Mouse (Mus musculus) right cerebral cortex, postnatal 4 days (tissue): Measurements from ENCODE around the gene Eef1a2.
A peak's percentile ranks its signal among the peaks of the same experiment; 100 is the strongest.

ENCODE experiments used
- DNase-seq: peaks from one replicate; pipeline ENCODE4 v3.0.0-alpha.2; 2022

Eef1a2 gene

DNA sequence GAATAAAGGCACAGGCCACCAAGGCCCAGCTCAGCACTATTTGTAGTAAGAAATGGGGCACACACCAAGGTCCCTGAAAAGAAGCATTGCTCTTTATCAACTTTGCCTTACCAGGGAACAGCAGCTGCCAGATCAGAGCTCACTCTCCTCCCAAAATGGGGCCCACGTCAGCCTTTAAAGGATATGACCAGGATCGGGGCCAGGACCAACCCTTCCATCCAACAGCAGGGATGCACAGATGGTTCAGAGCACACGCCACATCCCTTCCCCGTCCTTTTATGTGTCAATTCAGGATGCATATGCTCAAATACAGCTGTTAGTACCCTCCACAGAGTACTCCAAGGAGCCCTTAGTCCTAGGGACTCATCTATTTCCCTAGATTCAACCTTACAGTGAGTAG, 26.6 kb downstream of the Eef1a2 start:
- DNase-seq = no peak

DNA sequence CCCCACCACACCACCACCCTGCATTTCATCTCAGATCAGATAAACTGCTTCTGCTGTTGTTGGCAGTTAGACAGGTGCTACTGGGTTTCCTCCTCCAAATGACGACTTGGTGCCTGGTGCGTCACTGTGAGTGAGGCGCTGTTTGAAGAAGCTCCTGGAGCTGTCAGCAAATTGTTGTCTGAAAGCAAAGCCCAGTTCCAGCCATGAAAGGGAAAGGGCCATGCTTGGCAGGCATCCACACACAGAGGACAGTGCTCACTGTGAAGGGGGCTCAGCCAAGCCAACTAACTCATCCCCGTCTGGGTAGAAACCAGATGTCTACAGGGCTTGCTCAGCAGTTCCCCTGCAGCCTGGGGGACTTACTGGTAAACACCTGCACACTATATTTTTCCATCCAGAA, 27.9 kb downstream of the Eef1a2 start:
- peak; percentile 39 for DNase-seq

DNA sequence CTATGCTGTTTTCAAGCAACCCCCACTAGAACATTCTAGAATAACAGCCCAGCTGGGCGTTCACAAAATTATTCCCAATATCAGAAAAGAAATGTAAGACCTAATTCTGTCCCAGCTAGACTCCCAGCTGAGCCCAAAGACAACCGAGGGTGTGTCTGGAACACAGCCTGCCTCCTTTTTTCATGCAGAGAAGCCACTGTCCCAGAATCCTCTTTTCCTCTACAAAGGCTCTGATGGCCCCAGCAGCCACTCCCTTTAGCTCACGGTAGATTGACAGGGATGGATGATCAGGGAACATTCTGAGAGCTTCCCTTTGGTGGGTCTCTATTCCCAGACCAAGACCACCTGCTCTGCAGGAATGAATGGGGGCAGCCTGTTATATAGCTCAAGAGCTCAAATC, 29.0 kb downstream of the Eef1a2 start:
- DNase-seq = no peak

DNA sequence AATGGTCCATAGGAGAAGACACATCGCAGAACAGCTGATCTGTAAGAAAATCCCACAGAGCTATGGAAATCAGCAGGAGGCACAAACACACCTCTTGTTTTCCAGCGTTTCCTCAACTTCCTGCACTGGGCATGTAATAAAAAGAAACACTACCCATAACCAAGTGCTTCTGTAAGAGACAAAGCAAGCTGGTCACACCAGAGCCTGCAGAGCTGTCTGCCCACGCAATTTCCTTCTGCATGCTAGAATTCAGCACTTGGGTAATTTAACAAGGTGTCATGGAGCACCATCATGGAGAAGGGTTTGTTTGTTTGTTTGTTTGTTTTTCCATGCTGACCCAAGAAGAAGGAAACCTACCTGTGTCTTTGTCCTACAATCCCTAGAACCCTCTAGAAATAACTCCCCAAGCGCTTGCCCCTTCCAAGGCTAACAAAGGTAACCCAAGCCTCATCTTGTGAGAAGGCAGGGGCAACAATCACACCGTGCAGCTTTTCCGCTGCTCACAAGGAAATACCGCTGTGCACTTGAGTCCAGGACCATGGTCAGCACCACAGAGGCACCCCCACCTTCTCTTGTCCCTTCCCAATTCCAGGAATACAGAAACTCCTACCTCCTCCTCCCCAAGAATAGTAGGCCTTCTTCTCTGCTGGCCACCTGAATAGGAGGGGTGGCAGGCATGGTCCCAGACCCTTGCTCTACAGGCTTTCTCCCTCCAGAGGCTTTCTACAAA, 30.9 kb downstream of the Eef1a2 start:
- DNase-seq = no peak

DNA sequence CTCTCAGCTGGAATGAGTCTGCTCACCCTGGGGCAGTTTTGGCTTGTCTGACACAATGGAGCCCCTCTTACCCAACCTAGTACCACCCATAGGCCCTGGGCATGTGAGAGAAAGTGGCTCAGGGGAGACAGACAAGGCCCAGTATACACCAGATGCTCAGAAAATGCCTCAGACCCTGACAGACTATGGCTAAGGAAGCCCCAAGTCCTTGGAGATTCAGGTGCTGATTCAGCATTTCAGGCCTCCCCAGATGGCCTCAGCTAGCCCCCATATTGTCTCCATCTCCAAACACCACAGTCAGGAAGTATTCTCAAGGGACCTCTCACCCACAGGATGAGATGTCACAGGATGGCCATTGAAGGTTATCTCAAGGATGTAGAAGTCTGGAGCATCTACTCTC, 34.2 kb downstream of the Eef1a2 start:
- DNase-seq = no peak

DNA sequence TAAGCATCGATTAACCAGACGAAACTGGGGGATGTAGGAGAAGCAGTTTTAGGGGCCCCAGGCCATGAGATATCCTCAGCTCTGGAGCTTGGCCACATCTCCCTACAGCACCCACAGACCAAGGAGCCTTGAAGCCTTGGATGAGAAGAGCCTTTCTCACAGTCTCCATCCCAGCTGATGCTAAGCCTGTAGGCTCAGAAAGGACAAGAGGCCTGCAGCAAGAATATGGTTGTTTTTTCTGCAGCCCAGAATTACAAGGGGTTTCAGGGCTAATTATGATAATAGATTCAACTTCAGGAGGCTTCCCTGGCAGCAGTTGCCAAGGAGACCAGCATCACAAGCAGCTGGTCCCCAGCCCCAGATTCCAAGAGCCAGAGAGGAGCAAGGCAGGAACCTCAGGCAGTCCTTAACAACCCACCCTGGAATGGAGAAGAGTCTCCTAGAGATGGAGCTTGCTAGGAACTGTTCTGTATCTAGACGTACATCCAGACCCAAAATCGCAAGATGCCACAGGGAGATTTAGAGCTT, 35.8 kb downstream of the Eef1a2 start:
- peak; percentile 40 for DNase-seq

DNA sequence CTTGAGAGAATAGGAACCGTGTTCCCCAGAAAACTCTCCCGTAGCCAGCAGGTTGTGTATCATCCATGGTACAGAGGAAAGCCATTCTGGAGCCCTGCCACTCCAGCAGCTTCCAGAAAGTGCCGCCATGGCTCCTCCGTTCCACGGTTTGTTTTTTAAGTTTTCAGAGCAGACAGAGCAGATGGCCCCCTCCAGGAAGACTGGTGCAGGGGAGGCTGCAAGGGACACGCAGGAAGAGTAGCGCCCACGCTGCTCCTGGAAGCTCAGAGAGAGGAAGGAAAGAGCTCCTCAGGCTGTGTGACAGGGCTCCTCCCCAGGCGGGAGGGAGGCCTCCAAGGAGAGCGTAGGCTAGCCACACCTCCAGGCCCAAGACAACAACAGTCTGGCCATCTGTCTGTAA, 36.9 kb downstream of the Eef1a2 start:
- DNase-seq = peak; percentile 38

DNA sequence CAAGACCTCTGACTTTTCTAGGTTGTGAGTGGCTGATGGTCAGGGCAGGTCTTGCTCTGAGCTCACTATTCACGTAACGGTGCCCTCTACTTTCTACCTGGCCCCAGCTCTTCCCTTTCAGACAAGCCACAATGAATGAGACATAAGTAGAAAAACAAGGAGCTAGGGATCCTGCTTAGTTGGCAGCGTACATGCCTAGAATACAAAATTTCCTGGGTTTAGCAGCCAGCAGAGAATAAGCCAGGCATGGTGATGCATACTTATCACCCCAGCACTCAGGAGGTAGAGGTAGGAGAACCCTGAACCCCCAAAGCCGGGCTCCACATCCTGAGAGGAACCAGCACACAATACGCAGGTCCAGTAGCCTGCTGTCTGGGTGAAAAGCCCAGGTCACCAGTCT, 40.4 kb downstream of the Eef1a2 start:
- no peak for DNase-seq

DNA sequence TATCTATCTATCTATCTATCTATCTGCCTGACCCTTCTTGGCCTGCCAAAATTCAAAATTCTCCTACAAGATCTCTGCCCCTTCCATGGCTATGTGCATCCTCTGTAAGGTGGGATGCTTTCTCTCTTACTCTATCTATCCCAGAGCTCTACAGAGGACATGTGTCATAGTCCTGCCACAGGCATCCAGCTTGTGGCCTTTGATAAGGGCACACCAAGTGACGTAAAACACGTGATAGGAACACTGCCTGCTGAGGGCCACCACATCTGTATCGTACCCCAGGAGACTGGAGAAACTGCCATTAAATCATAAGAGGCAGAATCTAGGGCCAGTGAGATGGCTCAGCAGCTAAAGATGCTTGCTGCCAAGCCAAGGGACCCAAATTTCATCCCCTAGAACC, 41.4 kb downstream of the Eef1a2 start:
- no peak for DNase-seq

DNA sequence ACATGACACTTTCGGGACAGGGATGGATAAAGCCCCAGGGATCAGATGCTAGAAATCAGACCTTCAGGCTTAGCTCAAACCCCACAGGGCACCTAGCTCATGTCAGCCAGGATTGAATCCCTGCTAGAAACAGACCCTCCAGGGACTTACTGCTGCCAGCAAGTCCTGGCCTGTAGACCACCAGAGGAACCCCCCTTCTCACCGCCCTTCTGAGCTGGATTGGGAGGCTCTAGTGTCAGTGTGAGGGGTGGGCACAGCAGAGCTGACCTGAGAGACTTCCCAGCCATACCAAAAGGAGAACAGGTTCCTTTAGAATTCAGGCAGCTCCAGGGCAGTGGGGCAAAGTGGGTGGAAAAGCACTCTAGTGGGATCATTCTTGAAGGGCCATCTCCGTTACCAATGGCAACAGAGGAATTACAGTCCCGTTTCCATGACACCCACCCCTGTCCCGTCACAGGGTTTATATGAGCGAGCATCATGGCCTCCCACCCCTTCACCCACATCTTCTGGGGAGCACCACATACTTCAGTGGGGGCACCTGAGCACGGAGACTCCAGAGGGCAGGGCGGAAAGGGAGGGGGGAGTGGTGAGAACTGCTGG, 43.0 kb downstream of the Eef1a2 start:
- DNase-seq = no peak

DNA sequence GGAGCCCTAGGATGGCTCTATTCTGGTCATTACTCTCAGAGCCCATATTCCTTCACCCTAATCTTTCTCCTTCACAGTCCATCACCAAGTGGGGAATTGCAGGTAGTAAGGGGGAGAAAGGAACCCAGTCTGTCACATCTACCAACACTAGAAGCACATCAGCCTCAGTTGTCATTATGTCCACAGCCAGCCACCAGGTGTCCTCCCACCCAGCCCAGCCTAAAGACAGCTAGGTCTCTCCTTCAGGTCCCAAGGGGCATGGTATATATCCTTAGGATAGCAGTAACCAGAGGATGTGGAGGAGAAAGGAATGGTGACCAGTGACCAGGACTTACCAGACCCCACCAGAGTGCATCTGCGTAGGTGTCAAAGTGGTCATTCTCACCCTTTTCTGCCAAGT, 45.1 kb downstream of the Eef1a2 start:
- DNase-seq = no peak

DNA sequence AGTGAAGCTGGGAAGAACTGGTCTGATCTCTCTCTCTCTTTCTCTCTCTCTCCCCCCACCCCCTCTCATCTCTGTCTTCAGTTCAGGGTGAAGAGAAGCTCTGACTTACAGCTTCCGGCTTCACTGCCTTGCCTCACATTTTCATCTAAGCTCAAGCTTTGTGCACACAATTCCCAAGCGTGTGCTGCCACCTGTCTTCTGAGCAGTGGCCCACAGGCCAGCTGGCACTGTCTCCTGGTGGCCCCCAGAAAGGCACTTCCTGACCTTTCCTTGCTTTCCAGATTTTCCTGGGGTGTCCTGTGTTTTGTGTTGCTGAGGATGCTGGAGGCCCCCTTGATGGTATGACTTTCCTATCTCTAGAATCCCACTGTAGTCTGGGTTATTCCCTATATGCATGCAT, 52.7 kb downstream of the Eef1a2 start:
- no peak for DNase-seq

DNA sequence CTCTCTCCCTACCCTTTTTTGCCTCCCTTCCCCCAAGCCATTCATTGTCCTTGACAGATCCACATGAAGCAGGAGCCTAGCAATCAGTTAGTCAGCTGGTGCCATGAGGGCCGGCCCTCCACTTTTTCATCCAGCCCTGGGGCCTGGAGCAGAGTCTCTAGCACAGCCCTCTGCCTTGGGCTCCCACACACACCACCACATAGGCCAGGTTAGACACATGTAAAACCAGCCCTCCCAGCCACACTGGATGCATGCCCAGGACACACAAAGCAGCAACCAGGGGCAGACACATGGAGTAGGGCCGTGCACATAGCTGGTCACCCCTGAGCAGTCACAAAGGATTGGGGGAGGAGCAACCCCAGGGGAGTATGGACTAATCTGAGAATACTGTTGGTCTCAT, 54.7 kb downstream of the Eef1a2 start:
- no peak for DNase-seq

DNA sequence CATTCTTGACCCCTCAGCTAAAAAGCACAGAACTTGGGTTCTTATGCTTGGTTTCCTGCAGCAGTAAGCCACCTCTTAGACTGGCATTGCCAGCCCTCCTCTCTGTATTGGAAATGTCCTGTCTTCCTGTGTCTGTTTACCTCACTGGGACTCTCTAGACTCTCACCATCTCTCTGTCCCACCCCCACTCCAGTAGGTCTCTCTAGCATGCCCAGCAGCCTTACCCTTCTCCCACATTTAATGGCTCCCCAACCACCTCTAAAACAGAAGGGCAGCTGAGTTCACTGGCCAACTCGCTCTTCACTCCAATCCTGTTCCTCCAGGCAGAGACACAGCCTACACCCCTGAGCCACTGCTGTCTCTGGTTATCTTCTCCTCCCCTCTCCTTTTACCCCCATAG, 55.2 kb downstream of the Eef1a2 start:
- no peak for DNase-seq

DNA sequence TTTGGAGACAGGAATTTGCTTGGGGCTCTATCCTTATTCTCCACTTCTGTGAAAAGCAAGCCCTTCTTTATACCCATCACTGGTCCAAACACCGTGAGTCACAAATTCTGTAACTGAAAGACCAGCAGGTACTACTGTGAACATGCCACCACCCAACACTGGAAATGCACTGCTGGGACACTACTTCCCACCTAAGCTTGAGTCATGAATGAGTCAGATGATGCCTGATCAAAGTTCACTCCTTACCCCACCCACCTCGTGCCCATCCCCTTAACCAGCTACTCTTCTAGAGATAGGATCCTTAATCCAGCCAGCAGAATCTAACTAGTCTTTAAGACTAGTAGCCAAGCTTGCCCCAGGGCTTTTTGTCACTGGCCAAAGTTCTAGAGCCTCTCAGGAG, 56.7 kb downstream of the Eef1a2 start:
- DNase-seq = no peak
